Mouse (Mus musculus) layer of hippocampus, postnatal 36 days (tissue): ENCODE data around the gene Fam168a. TPM values are rescaled to one million over a fixed set of nuclear protein-coding genes. Genes with fewer than 3 reads are reported as not detected.

ENCODE experiments used
- DNase-seq, 2 experiments: peaks; one replicate each; pipeline ENCODE4 v3.0.0; 2022
- total RNA-seq, 2 experiments: library from RNA; stranded (reverse); gene quantifications; 2 replicates each; pipeline ENCODE4 v1.2.3; 2021

The Fam168a gene
- 100 to 1,000 TPM; 225 to 254 TPM for total RNA-seq

- DNase-seq: peak; percentile 92 to 94
Observed at GRCm38 (mm10) chr7:100706143-100706841, at the start of gene Fam168a. Fam168a (plus strand) TSS chr7:100706635.

DNA sequence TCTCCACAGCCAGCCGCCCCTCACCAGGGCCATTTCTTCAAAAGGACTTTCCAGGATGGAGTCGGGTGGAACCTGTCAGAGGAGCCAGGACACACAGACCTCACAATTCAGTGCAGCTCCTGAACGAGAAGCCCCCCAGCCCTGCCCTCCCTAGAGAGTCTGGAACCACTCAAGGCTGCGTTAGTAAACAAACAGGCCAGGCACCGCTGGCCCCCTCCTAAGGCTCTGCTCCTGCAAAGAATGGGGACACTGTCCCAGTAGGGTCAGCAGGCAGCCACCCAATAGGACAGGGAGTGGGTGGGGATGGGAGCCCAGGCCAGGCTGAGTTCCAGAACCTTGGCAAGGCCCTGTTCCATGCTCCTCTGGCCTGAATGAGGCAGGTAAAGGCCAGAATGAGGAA, 49.7 kb upstream of the Fam168a start:
- peak; percentile 44 to 74 for DNase-seq

GRCm38 (mm10) chr7:100658093-100658578, 48.3 kb upstream of the Fam168a start:
- DNase-seq: no peak

- no peak for DNase-seq
Observed at GRCm38 (mm10) chr7:100661264-100661663, 45.2 kb upstream of the Fam168a start.

DNA sequence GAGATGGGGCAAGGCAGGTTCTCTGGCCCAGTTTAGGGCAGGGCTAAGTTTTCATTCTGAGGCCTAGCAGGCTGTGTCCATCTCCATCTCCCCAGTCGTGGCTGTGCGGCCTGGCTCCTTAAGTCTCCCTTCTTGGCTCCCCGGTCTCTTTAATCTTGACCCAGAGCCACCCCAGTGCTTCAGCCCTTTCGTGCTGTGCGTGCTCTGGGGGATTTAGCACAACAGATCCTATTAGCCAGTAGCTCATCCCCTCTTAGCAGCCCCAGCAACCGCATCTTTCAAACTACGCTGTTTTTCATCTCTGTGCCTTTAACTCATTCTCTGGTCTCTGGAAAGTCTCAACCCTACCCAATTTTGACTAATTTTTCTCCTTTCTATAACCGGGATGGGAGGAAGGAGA, 44.2 kb upstream of the Fam168a start, which contains the start of gene Plekhb1:
Gene Plekhb1 (minus strand): TSS at position 184 of the 400 bp plus-strand sequence.
- no peak for DNase-seq

DNA sequence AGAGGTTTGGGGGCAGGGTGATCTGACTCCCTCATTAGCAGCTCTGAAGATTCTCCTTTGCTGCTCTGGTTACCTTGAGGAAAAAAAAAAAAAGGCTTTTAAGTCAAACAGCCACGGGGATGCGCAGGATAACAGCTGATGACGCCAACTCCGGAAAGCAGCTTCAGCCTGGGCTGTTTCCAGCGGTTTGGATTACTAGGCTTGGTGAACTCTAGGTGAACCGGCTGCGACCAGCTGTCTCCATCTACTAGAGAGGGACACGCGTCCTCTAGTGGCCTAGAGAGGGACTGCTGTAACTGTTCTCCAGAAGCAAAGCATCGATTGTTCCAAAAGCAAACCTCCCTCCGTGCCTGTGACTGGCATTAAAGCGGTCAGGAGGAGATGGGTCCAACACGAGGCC, 43.2 kb upstream of the Fam168a start:
- DNase-seq: peak; percentile 83 to 84

DNA sequence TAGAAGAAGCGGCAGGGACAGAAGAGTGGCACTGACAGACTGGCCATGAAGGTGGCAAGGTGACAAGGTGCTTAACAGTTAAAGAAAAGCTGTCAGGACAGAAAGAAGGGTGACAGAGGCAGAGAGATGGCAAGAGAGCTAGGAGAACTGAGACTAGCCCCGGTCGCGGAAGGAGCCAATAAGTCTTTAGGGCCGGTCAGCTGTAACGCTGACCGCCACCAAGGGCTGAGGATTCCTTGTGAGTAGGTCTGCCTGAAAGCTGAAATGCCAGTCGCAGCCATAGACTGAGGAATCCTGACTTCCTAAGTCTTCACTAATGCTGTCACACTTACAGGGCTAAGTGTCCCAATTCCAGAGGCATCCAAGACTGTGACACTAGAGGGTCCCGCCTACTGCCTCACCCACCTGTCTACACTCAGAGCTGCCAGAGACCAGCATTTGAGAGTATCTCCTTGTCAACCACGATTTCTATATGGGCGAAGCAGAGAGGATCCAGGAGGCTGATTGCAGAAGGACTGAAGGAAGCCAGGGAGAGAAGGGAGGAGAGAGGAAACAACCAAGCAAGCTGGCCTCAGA, 42.6 kb upstream of the Fam168a start:
- no peak for DNase-seq

DNA sequence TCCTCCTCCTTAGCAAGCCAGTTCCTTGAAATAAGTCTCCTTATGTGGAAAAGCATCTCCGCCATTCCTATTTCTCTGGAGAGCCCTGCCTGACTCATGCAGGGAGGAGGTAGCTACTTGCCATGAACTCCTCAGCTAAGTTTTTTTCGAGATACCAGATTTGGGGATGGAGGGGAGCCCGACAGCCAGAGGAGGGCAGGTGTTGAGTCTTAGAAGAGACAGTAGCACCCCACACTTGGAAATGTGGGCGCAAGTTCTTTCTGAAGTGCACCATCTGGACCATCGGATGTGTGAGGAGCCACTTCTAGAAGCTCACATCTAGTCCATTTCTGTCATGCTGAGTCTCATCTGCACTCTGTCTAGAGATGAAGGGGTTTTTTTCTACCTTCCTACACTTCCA, 35.8 kb upstream of the Fam168a start:
- DNase-seq: no peak

- DNase-seq: no peak
Observed at GRCm38 (mm10) chr7:100673452-100673851, 33.0 kb upstream of the Fam168a start.

- DNase-seq: no peak
Observed at GRCm38 (mm10) chr7:100674941-100675340, 31.5 kb upstream of the Fam168a start.

DNA sequence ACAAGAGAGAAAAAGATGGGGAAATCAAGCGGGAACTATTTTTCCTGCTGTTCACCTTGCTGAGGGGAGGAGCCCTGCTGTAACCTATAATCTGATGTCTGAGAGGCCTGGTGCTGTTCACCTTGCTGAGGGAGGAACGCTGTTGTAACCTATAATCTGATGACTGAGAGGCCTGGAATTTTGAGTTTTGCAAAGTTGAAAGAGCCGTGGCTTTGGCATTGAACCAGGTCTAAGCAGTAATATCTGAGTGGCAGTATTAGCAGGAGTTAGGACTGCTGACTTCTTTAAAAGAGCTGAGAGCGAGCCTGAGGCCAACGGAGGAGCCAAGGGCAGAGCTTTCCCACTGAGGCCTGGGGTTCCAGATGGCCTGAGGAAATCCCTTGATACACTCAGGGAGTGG, 28.4 kb upstream of the Fam168a start:
- DNase-seq: no peak

- no peak for DNase-seq
Observed at GRCm38 (mm10) chr7:100678948-100679880, 27.2 kb upstream of the Fam168a start.

- no peak for DNase-seq
Observed at GRCm38 (mm10) chr7:100681132-100681531, 25.3 kb upstream of the Fam168a start.

GRCm38 (mm10) chr7:100683241-100683640, 23.2 kb upstream of the Fam168a start:
- no peak for DNase-seq

GRCm38 (mm10) chr7:100684081-100684480, 22.4 kb upstream of the Fam168a start:
- no peak for DNase-seq

DNA sequence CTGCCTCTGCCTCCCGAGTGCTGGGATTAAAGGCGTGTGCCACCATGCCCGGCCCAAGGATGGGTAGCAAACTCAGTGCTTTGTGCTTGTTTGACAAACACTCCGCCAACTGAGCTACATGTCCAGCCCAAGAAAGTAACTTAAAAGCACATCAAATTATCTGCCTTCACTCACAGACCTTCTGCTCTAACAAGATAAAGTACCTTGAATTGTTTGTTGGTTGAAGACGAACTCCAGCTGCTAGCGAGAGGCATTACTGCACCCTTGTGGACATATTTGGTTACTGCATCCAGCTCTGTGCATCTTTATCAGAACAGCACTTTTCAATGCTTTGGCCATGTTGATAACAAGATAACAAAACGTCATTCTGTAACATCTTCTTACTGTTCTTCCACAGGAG, 21.9 kb upstream of the Fam168a start:
- peak in 1 of 2 experiments; percentile 25 for DNase-seq

- DNase-seq: peak; percentile 50 to 65
Observed at GRCm38 (mm10) chr7:100685061-100686030, 21.1 kb upstream of the Fam168a start.

GRCm38 (mm10) chr7:100688471-100688870, 18.0 kb upstream of the Fam168a start:
- no peak for DNase-seq

GRCm38 (mm10) chr7:100693199-100693598, 13.2 kb upstream of the Fam168a start:
- no peak for DNase-seq

DNA sequence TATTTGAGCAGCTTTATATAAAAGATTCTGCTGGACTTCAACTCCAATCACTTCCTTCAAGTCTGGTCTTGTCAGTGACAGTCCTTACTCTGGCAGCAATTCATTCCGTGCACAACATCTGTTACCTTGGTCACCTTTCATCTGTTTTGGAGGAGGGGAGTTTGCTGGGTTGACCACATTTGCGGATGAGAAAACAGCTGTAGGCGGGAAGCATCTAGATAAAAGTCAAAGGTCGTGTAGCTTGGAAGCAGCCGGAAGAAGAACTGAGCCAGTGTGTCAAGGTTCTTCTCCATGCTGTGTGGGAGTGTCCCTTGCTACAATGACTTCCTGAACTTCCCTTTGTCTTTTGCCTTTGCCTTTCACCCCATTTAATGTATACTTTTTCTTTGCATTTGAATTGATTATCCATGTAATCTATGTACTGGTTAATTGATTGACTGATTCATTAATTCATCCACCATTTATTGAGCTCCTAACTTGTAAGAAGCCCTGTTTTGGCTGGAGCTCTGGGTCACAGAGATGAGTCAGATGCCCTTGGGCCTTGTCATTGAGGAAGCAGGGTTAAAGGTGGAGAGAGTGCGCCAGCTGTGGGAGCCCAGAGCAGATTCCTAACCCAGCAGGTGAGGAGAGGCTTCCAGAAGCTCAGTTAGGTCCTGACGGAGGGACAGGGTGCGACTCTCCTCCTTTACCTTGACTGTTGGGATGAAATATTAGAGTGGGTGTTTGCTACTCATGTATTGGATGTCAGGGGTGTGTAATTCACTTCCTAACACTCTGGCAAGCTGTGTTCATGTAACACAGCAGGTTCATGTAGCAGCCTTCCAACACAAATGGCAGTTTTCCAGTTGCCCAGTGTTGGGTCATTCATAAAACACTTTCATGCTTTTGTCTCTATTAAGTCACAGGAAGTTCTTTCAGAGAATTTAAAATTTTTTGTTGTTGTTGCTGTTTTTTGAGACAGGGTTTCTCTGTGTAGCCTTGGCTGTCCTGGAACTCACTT, 6.4 kb upstream of the Fam168a start:
- no peak for DNase-seq
